Mouse (Mus musculus) neutrophil, adult 5-6 weeks (primary cell): Measurements from ENCODE around the gene Grb2. TPM values are rescaled to one million over a fixed set of nuclear protein-coding genes. Genes with fewer than 3 reads are reported as not detected.

ENCODE experiments used
- ATAC-seq: fragments of 151-379, 151-347 bp; 2 replicates; pipeline ENCODE4 v1.8.0; 2017; ENCODE audit warnings: mild to moderate bottlenecking, moderate TSS enrichment; ENCODE audit not compliant: insufficient number of reproducible peaks, poor library complexity, low FRiP score, severe bottlenecking; ENCODE audit errors: extremely low read depth
- total RNA-seq: library from RNA; stranded (forward); fragments of 200-1000 nt; gene quantifications from 2 replicates; pipeline ENCODE4 v1.2.3, GENCODE M21; 2017

Grb2 gene
- total RNA-seq, 1 experiment from 2014 or later, result 71.5 TPM

GRCm38 (mm10) chr11:115713447-115713846 is 5.0 kb upstream of the Grb2 start:
- no peak for ATAC-seq

DNA sequence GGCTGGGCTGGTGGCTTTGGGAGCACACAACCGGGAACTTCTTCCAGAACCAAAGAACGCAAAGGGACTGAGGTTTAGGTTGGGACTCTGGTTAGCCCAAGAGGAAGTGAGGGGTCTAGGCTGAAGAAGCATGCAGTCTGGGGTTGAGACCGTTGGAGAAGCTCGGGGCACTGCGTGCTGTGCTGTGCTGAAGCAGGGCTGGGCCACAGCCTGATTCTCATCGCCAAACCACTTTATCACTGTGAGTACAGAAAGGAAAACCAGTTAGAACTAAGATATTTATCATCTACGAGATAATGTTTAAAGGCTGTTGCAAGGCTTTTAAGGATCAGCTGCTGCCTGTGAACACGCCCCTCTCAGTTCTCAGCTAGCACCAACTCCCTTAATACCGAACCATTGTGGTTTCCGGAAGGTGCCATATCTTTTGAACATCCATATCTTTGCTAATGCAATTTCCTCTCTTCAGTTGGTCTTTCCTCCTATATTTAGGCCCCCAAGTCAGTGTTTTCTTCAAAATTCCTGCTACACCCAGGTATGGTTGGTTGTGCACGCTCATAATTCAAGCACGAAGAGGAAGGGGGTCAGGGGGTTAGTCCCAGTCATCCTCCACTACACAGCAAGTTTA is 4.4 kb upstream of the Grb2 start:
- no peak for ATAC-seq

GRCm38 (mm10) chr11:115712268-115712667 is 3.9 kb upstream of the Grb2 start:
- no peak for ATAC-seq

- no peak for ATAC-seq
Measured at GRCm38 (mm10) chr11:115711133-115711532, 2.7 kb upstream of the Grb2 start.

DNA sequence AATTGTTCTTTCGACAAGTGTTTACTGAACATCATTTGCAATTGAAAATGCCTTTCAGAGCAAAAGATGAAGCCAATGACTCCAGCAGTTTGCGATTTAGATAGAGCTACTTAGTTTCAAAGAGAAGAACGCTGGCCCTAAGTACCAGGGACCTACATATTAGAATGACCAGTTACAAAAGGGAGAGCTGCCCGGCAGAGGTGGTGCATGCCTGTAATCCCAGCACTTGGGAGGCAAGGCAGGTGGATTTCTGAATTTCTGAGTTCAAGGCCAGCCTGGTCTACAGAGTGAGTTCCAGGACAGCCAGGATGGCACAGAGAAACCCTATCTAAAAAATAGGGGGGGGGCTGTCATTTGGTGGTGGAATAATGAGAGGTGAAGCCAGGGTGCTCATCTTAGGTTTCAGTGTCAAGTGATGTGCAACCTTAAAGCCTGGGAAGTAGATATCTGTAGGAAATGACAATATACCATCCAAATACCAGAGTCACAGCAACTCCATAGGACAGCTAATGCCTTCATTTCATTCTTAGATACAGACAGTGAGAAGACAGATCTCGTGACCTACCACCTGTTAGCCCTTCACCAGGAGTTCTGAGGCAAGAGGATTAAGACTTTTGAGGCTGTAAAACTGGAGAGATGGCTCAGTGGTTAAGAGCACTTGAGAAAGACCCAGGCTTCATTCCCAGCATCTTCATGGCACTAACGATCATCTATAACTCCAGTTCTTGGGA is 1.6 kb upstream of the Grb2 start:
- no peak for ATAC-seq

- no peak for ATAC-seq
Measured at GRCm38 (mm10) chr11:115708956-115709828, 795 bp upstream of the Grb2 start.

GRCm38 (mm10) chr11:115707313-115708208 is 836 bp downstream of the Grb2 start:
- peak; percentile 34; the same call in 1 of the 2 replicates for ATAC-seq

- no peak for ATAC-seq
Measured at GRCm38 (mm10) chr11:115706584-115706983, 1.8 kb downstream of the Grb2 start.

GRCm38 (mm10) chr11:115705561-115705960 is 2.8 kb downstream of the Grb2 start:
- 0 out of 2 replicates have a peak, but pooled peaks have one; percentile 13 for ATAC-seq

DNA sequence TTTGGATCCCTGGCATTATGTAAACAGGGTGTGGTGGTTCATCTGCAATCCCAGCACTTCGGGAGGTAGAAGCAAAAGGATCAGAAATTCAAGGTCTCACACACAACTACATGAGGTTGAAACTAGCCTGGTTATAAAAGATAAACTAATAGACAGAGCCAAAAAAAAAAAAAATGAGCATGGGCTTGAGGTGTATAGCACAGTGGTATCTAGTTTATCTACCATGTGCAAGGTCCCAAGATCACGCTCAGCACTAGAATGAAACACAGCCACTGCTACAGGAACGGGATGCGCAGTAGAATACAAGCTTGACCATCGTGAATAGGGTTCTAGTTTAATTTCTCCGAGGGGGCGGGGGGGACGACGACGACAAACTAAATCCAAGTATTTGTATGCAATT is 3.7 kb downstream of the Grb2 start:
- no peak for ATAC-seq

DNA sequence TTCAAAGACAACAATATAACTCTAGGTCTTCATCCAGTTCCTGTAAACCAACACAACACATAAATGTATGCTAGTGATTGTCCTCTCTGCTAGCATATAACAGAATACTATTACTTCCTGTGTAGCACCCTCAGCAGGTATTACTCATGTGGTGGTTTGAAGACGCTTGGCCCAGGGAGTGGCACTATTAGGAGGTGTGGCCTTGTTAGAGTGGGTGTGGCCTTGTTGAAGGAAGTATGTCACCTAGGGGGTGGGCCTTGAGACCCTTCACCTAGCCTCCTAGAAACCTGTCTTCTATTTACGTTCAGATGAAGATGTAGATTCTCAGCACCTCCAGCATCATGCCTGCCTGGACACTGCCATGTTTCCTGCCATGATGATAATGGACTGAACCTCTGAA is 4.9 kb downstream of the Grb2 start:
- no peak for ATAC-seq

DNA sequence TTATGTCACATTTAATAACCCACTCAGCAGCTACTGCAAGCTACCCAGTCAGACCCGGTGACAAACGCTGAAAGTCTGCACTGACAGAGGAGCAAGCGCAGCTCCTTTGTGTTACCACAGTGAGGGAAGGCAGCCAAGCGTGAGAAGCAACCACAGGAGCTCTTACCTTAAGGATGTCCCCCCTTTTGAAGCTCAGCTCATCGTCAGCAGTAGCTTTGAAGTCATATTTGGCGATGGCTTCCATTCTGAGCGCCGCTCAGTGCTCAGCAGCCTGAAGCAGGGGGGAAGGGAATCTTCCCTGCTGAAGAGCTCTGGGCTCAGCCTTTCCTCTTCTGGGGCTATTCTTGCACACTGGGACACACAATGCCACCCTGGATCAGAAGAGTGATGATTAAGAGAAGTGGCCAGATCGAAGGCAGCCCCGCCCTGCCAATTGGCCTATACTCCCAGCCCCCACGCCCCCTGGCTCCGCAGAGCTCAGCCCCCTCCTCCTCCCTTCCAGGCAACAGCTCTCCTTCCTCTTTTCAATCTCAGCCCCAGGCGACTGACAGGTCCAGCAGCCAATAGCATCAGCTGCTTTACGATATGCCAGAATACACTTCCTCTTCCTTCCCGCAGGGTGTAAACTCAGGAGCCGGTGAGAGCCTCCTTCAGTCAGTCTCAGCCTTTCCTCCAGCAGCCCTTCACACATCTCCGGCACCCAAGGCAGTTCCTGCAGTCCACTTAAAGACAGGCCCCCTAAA is 9.2 kb downstream of the Grb2 start:
- ATAC-seq, result peak; percentile 98

GRCm38 (mm10) chr11:115697722-115698121 is 10.7 kb downstream of the Grb2 start:
- ATAC-seq, result no peak

DNA sequence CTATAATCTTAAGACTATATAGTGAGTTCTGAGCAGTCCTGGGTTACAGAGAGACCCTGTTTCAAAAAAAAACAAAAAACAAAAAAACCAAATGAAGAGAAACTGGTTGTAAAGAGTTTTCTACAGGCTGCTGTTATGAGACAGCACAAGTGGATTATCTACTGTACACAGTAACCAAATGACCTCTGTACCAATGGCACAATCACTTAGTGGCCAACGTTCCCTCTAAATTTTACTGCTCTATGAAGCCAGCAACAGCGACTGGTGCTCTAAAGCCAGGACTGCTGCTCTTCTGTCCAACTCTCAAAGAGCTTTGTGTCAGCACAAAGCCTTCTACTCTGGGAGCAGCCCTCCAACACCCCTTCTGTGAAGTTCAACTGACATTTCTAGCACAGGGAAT is 11.3 kb downstream of the Grb2 start:
- ATAC-seq, result no peak

GRCm38 (mm10) chr11:115696471-115696870 is 11.9 kb downstream of the Grb2 start:
- no peak for ATAC-seq

DNA sequence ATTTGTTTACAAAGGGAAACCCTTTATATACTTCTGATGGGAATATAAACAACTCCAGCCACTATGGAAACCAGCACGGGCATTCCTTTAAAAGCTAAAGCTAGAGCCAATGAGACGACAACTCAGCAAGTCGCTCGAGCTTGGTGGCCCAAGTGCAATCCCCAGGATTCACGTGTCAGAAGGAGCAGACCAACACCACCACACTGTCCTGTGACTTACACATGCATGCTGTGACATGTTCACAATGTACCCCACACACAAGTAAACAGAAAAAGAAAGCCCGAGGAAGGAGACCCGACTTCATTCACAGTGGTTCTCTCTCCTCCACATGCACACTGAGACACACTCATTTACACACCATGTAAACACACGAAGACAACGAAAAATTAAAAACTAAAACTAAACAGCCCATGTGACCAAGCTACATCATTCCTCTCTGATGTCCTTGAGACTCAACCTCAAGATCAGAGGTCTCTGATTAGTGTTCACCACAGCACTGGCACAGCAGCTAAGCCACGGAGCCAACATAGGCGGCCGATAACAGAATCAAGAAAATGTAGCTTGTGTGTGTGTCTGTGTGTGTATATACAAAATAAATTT is 14.3 kb downstream of the Grb2 start:
- no peak for ATAC-seq

GRCm38 (mm10) chr11:115692800-115693199 is 15.6 kb downstream of the Grb2 start:
- peak; percentile 58; the same call in 1 of the 2 replicates for ATAC-seq

DNA sequence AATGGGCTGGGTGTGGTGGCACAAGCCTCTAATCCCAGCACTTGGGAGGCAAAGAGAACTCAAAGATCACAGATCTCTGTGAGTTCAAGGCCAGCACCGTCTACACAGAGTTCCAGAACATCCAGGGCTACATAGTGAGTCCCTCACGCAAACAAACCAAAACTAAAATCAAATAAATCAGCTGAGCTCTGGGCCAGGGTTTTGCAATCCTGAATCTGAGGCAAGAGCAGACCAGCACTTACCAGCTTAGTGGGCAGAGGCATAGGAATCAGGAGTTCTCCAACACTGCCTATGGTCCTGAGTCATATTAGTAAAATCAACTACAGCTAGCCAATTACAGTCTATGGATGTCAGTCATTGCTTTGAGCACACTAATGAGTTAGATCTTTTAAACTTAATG is 16.4 kb downstream of the Grb2 start:
- no peak for ATAC-seq
